Mouse (Mus musculus) small intestine, adult 2 months (tissue): ENCODE measurements around the gene Tmem189.

Source experiments
- CTCF ChIP-seq: fragments of 200-500 bp; IDR thresholded peaks from 2 replicates; pipeline ENCODE4 v1.5.1; 2012; ENCODE audit warnings: low read depth, mild to moderate bottlenecking, control low read depth, inconsistent platforms, low read length, moderate library complexity, mixed read lengths; ENCODE audit not compliant: insufficient replicate concordance, insufficient read length; ENCODE audit errors: extremely low read depth
- POLR2A ChIP-seq: fragments of 200-500 bp; IDR thresholded peaks from 2 replicates; pipeline ENCODE4 v1.6.1; 2012; ENCODE audit warnings: low read depth, mild to moderate bottlenecking, control low read depth, inconsistent platforms, low read length, moderate library complexity

DNA sequence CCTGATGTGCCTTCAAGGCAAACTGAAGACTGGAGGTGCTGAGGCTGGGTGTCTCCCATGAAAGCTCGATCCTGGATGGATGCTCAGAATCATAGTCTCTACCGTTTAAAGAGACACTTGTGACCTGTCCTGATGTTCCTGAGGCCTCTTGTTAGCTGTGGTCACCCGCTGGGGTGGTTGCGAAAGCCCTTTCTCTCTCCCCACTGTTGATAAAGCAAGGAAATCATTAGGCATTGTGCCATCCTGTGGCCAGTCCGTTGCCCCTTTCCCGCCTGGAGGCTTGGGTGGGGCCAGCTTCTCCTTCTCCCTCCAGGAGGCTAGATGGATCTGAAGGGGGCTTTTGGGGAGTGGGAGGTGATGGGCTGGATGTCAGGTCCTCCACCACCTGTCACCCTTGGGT, 21.0 kb upstream of the Tmem189 start:
- no peak for TF ChIP-seq CTCF
- TF ChIP-seq POLR2A: no peak
